In the genomic region with DNA sequence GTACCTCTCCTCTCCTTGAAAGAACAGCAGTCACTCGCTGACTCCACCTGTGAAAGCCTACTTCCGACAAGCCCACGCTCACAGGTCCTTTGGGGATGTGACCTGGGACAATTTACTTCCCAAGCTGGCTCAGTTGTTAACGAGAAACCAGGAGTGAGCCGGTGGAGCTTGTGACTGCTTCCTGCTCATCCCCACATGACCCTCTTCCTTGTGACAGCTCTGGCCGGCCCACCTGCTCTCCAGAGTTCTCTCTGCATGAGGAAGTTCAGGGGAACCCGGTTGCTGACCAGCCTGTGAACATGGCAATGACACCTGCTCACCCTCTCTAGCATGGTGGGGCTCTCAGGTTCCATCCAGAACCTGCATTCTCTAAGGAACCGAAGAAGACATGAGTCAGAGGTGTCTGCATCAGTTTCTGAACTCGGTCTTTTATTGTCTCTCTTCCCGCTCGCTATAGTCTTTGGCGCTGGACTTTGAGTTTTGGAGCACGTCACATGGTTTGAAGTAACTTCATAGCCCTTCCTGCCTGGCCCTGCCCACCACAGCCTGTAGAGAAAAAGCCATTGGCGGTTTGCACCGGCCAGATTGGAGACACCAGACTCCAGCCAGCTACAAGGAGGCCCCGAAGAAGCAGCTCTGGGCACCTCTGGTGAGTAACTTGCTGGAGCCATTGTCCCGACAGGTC, we compare ENCODE assay signal across 19 mouse cellular contexts. TPM values are rescaled to one million over a fixed set of nuclear protein-coding genes. Genes with fewer than 3 reads are reported as not detected.
DNase-seq lines count a peak whose midpoint lies in the region; ATAC-seq and TF ChIP-seq lines count a peak whose summit lies in the region.
"Had no signal": no experiment of that assay in that cellular context is flagged by ENCODE, and none has a peak within 500 bp of the region (broad histone marks: within the 10 kb centered on the region; RNA-seq: fewer than 3 reads in every experiment).

No protein-coding gene starts in this region.

- no peak overlapping the region for H3K27ac ChIP-seq in kidney, embryonic 14.5 days (ENCODE audit: low read depth, low read length)
- peak overlapping the region; percentile 93 for H3K27ac ChIP-seq in intestine, embryonic 16.5 days (ENCODE audit: low read length)
- 0 out of 2 replicates have a peak overlapping the region, but pooled peaks have one; percentile 13 for H3K27ac ChIP-seq in stomach, postnatal 0 days (replicated peaks)
- no peak overlapping the region for H3K27ac ChIP-seq in midbrain, embryonic 15.5 days
- H3K27ac ChIP-seq: embryonic facial prominence, embryonic 13.5 days; heart, embryonic 13.5 days; hindbrain, embryonic 10.5 days; lung, embryonic 15.5 days; midbrain, embryonic 12.5 days had no signal

- no peak overlapping the region for H3K4me2 ChIP-seq in kidney, embryonic 14.5 days (replicated peaks; ENCODE audit: low read depth, low read length)
- peak overlapping the region; percentile 51 for H3K4me2 ChIP-seq in intestine, embryonic 16.5 days (ENCODE audit: low read depth, low read length)
- no peak overlapping the region for H3K4me2 ChIP-seq in stomach, postnatal 0 days (replicated peaks; ENCODE audit: low read depth)
- no peak overlapping the region for H3K4me2 ChIP-seq in midbrain, embryonic 15.5 days
- H3K4me2 ChIP-seq: embryonic facial prominence, embryonic 13.5 days; heart, embryonic 13.5 days; lung, embryonic 15.5 days; midbrain, embryonic 12.5 days had no signal

- no peaks in the 10 kb centered on the region for H3K36me3 ChIP-seq in kidney, embryonic 14.5 days (ENCODE audit: control insufficient read depth, insufficient read depth, low read length)
- H3K36me3 ChIP-seq in intestine, embryonic 16.5 days (ENCODE audit: control insufficient read depth, insufficient read depth, low read length), result no peaks in the 10 kb centered on the region
- no peaks in the 10 kb centered on the region for H3K36me3 ChIP-seq in stomach, postnatal 0 days (ENCODE audit: control insufficient read depth, insufficient read depth, low read length)
- H3K36me3 ChIP-seq in midbrain, embryonic 15.5 days (replicated peaks), result no peaks in the 10 kb centered on the region
- H3K36me3 ChIP-seq: embryonic facial prominence, embryonic 13.5 days; heart, embryonic 13.5 days; hindbrain, embryonic 10.5 days; lung, embryonic 15.5 days; midbrain, embryonic 12.5 days had no signal

- no peak overlapping the region for H3K9ac ChIP-seq in kidney, embryonic 14.5 days (ENCODE audit: low read depth, low read length)
- peak overlapping the region; percentile 63 for H3K9ac ChIP-seq in intestine, embryonic 16.5 days (ENCODE audit: low read depth, low read length)
- H3K9ac ChIP-seq in stomach, postnatal 0 days (ENCODE audit: low read length), result no peak overlapping the region
- H3K9ac ChIP-seq in midbrain, embryonic 15.5 days, result no peak overlapping the region
- H3K9ac ChIP-seq: embryonic facial prominence, embryonic 13.5 days; forebrain, postnatal 0 days; heart, embryonic 13.5 days; lung, embryonic 15.5 days; midbrain, embryonic 12.5 days had no signal

- 77% methylated on average over 17 of the region's 17 CpGs for WGBS in kidney, embryonic 14.5 days
- 55% methylated on average over 17 of the region's 17 CpGs for WGBS in intestine, embryonic 16.5 days
- WGBS in stomach, postnatal 0 days, result 64% methylated on average over 17 of the region's 17 CpGs
- WGBS in midbrain, embryonic 15.5 days, result 84% methylated on average over 17 of the region's 17 CpGs

- no peak overlapping the region for H3K4me3 ChIP-seq in kidney, embryonic 14.5 days (ENCODE audit: low read length)
- H3K4me3 ChIP-seq in intestine, embryonic 16.5 days (ENCODE audit: low read length), result peak overlapping the region; percentile 37
- no peak overlapping the region for H3K4me3 ChIP-seq in stomach, postnatal 0 days (ENCODE audit: low read depth, low read length)
- H3K4me3 ChIP-seq in midbrain, embryonic 15.5 days, result no peak overlapping the region
- H3K4me3 ChIP-seq: embryonic facial prominence, embryonic 13.5 days; heart, embryonic 13.5 days; hindbrain, embryonic 10.5 days; lung, embryonic 15.5 days; midbrain, embryonic 12.5 days had no signal

- no peak for ATAC-seq in kidney, embryonic 14.5 days (ENCODE audit: low FRiP score, low TSS enrichment)
- ATAC-seq in intestine, embryonic 16.5 days, result peak; percentile 97
- ATAC-seq in stomach, postnatal 0 days (ENCODE audit: low FRiP score, low TSS enrichment), result peak; percentile 80
- ATAC-seq in midbrain, embryonic 15.5 days (replicated peaks), result no peak
- ATAC-seq: forebrain, postnatal 0 days had no signal

- no peak for TF ChIP-seq EP300 in stomach, postnatal 0 days (optimal IDR thresholded peaks at IDR 0.05)

- TF ChIP-seq CTCF in stomach, postnatal 0 days (IDR thresholded peaks at IDR 0.05; ENCODE audit: low read depth), result no peak

- H3K27me3 ChIP-seq in kidney, embryonic 14.5 days (ENCODE audit: control insufficient read depth, insufficient read depth, low read length), result peaks cover 5% of the 10 kb centered on the region; the same call in 1 of the 2 replicates
- H3K27me3 ChIP-seq in intestine, embryonic 16.5 days (replicated peaks; ENCODE audit: control insufficient read depth, insufficient read depth, low read length), result no peaks in the 10 kb centered on the region
- no peaks in the 10 kb centered on the region for H3K27me3 ChIP-seq in stomach, postnatal 0 days (ENCODE audit: control insufficient read depth, insufficient read depth, low read length)
- no peaks in the 10 kb centered on the region for H3K27me3 ChIP-seq in midbrain, embryonic 15.5 days (replicated peaks)
- H3K27me3 ChIP-seq: midbrain, embryonic 12.5 days had no signal

- peak; percentile 65 for DNase-seq in kidney, adult 18-20 months
- peak; percentile 66 for DNase-seq in kidney, postnatal 10 days
- peak; percentile 58 for DNase-seq in stomach, postnatal 0 days (ENCODE audit: low spot score)
- no peak for DNase-seq in Muller cell, postnatal 12 days (ENCODE audit: inconsistent ontology term)
- DNase-seq: cerebellum, adult 9-10 months; forebrain, postnatal 0 days; heart, adult 11 months; retina, postnatal 1 day; right cerebral cortex, postnatal 4 days; thymus, adult 18-20 months had no signal

- no peaks in the 10 kb centered on the region for H3K9me3 ChIP-seq in kidney, embryonic 14.5 days (ENCODE audit: control insufficient read depth, low read length)
- H3K9me3 ChIP-seq in intestine, embryonic 16.5 days (ENCODE audit: control insufficient read depth, low read length), result no peaks in the 10 kb centered on the region
- no peaks in the 10 kb centered on the region for H3K9me3 ChIP-seq in stomach, postnatal 0 days (ENCODE audit: control insufficient read depth, low read length)
- H3K9me3 ChIP-seq in midbrain, embryonic 15.5 days, result no peaks in the 10 kb centered on the region
- H3K9me3 ChIP-seq: embryonic facial prominence, embryonic 13.5 days; heart, embryonic 13.5 days; hindbrain, embryonic 10.5 days; lung, embryonic 15.5 days; midbrain, embryonic 12.5 days had no signal

- no peaks in the 10 kb centered on the region for H3K4me1 ChIP-seq in kidney, embryonic 14.5 days (ENCODE audit: control insufficient read depth, insufficient read depth, low read length)
- H3K4me1 ChIP-seq in intestine, embryonic 16.5 days (ENCODE audit: control insufficient read depth, insufficient read depth, low read length), result no peaks in the 10 kb centered on the region
- no peaks in the 10 kb centered on the region for H3K4me1 ChIP-seq in stomach, postnatal 0 days (replicated peaks; ENCODE audit: control insufficient read depth, insufficient read depth)
- H3K4me1 ChIP-seq in midbrain, embryonic 15.5 days, result no peaks in the 10 kb centered on the region
- H3K4me1 ChIP-seq: embryonic facial prominence, embryonic 13.5 days; heart, embryonic 13.5 days; lung, embryonic 15.5 days; midbrain, embryonic 12.5 days had no signal

RNA-seq across cellular contexts. Expression of a gene that starts 6.8 kb away (rescaled TPM):
- polyA plus RNA-seq in kidney, embryonic 14.5 days (2014; fragmentation: Nextera tagmentation; extraction: Ambion mirVana), result 0.16 and 0.17 TPM in 2 replicates
- polyA plus RNA-seq in intestine, embryonic 16.5 days (2015; fragmentation: Nextera tagmentation; extraction: Ambion mirVana), result 8.5 and 10.5 TPM in 2 replicates
- polyA plus RNA-seq in stomach, postnatal 0 days (2015; fragmentation: Nextera tagmentation; extraction: Ambion mirVana), result 1.8 and 1.9 TPM in 2 replicates
- 0.34 and 0.37 TPM in 2 replicates for polyA plus RNA-seq in midbrain, embryonic 15.5 days (2015; fragmentation: Nextera tagmentation; extraction: Ambion mirVana)
- polyA plus RNA-seq: C2C12 had no signal

RNA-seq across cellular contexts. Expression of a gene that starts 14.5 kb away (rescaled TPM):
- 362 and 419 TPM in 2 replicates for polyA plus RNA-seq in kidney, embryonic 14.5 days (2014; fragmentation: Nextera tagmentation; extraction: Ambion mirVana)
- polyA plus RNA-seq in intestine, embryonic 16.5 days (2015; fragmentation: Nextera tagmentation; extraction: Ambion mirVana), result 306 and 335 TPM in 2 replicates
- polyA plus RNA-seq in stomach, postnatal 0 days (2015; fragmentation: Nextera tagmentation; extraction: Ambion mirVana), result 183 and 197 TPM in 2 replicates
- polyA plus RNA-seq in midbrain, embryonic 15.5 days (2015; fragmentation: Nextera tagmentation; extraction: Ambion mirVana), result 261 and 266 TPM in 2 replicates

RNA-seq across cellular contexts. Expression of a gene that starts 40.9 kb away (rescaled TPM):
- 7.1 and 7.9 TPM in 2 replicates for polyA plus RNA-seq in kidney, embryonic 14.5 days (2014; fragmentation: Nextera tagmentation; extraction: Ambion mirVana)
- polyA plus RNA-seq in intestine, embryonic 16.5 days (2015; fragmentation: Nextera tagmentation; extraction: Ambion mirVana), result 8.2 and 8.3 TPM in 2 replicates
- 6.7 and 7.7 TPM in 2 replicates for polyA plus RNA-seq in stomach, postnatal 0 days (2015; fragmentation: Nextera tagmentation; extraction: Ambion mirVana)
- polyA plus RNA-seq in midbrain, embryonic 15.5 days (2015; fragmentation: Nextera tagmentation; extraction: Ambion mirVana), result 5.2 and 6.6 TPM in 2 replicates

RNA-seq across cellular contexts. Expression of a gene that starts 41.0 kb away (rescaled TPM):
- 5.9 and 8.2 TPM in 2 replicates for polyA plus RNA-seq in kidney, embryonic 14.5 days (2014; fragmentation: Nextera tagmentation; extraction: Ambion mirVana)
- polyA plus RNA-seq in intestine, embryonic 16.5 days (2015; fragmentation: Nextera tagmentation; extraction: Ambion mirVana), result 9.0 and 10.5 TPM in 2 replicates
- 3.6 and 4.7 TPM in 2 replicates for polyA plus RNA-seq in stomach, postnatal 0 days (2015; fragmentation: Nextera tagmentation; extraction: Ambion mirVana)
- polyA plus RNA-seq in midbrain, embryonic 15.5 days (2015; fragmentation: Nextera tagmentation; extraction: Ambion mirVana), result 6.9 and 7.4 TPM in 2 replicates

RNA-seq across cellular contexts. Expression of a gene that starts 46.7 kb away (rescaled TPM):
- 21.4 and 37.2 TPM in 2 replicates for polyA plus RNA-seq in kidney, embryonic 14.5 days (2014; fragmentation: Nextera tagmentation; extraction: Ambion mirVana)
- 90.5 and 99.0 TPM in 2 replicates for polyA plus RNA-seq in intestine, embryonic 16.5 days (2015; fragmentation: Nextera tagmentation; extraction: Ambion mirVana)
- polyA plus RNA-seq in stomach, postnatal 0 days (2015; fragmentation: Nextera tagmentation; extraction: Ambion mirVana), result 30.8 and 35.5 TPM in 2 replicates
- polyA plus RNA-seq in midbrain, embryonic 15.5 days (2015; fragmentation: Nextera tagmentation; extraction: Ambion mirVana), result 93.9 and 95.3 TPM in 2 replicates

Comparison
In these comparisons a context has a peak if more than half of its experiments do, and no peak if none do; other contexts are left out.
1. ATAC-seq: peak in intestine, embryonic 16.5 days (single experiment) and stomach, postnatal 0 days (single experiment); none in kidney, embryonic 14.5 days (single experiment) and midbrain, embryonic 15.5 days (single experiment).
2. H3K27ac ChIP-seq: peak in intestine, embryonic 16.5 days (single experiment) and stomach, postnatal 0 days (single experiment); none in kidney, embryonic 14.5 days (single experiment) and midbrain, embryonic 15.5 days (single experiment).